Mouse (Mus musculus) cerebral cortex, adult 2 months (tissue): ENCODE data around the gene Lama2.

ENCODE experiments used
- WGBS: fragments of 180-500 bp; shearing (Covaris S2); methylation state at CpG from one replicate; pipeline ENCODE4 v1.1.7; 2018; 5-methylcytosine and 5-hydroxymethylcytosine counted together

Lama2 gene

DNA sequence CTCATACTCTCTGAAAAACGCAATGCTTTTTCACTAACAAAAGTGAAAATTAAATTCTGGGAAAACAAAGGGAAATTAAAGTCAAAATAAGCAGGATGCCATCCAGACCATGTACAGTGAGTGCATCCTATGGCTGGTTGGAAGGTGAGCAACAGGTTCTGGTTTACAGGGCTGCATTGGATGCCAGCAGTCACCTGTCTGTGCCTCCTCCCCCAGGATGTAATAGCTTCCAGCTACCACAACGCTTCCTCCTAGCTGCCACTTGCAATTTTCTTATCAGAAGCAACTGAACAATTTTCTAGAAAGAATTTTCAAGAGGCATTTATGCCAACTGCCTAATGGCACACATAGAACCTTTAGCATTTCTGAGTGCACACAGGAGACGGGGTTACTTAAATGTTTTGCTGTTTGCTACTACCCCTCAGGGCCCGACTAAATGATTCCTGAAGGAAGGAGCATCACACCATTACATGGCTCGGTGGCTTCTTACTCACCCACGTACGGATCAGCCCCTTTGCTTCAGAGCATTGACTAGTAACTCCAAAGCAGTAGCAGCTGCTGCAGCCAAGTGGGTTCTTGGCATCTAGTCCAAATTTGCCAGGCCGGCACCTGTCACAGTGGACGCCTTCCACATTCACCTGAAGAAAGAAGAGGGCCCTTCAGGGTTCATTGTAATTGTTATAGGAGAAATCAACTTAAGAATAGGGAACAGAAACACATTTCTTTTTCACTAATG lies 430.8 kb downstream of the Lama2 start:
- 57% methylated on average over 9 of the region's 9 CpGs for WGBS

DNA sequence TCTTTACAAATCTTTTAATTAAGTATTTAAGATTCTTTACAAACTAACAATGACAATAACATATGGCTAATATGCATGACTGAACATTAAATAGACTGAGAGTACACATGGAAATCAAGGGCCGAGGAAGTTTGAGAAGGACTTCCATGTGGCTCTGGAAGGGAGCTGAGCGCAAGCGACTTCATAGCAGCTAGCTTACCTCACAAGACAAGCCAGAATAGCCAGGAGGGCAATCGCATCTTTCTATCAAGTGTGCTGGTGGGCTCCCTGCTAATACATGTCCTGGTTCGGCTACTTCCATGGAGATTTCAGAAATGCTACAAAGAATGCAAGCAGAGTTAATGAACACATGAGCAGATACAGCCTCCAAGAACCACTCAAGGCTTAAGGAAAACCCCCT lies 435.4 kb downstream of the Lama2 start:
- 78% methylated on average over 5 of the region's 5 CpGs for WGBS

DNA sequence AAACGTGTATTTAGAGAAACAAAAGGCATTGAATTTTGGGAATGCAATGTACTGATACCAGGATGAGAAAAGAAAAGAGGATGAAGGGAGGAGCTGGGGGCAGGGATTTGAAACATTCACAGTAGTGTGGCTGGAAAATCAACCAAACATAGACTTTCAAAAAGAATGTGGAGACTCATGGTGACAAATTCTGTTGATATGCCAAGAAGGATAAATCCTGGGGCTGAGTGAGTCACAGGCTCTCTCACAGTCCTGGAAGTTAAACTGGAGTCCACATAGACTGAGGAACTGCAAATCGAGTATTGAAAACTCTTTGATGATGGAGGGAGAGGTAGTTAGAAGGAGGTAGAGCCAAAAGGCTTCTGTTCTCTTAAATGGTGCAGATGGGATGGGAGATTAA lies 445.3 kb downstream of the Lama2 start:
- WGBS: 74% methylated on average over 2 of the region's 2 CpGs

DNA sequence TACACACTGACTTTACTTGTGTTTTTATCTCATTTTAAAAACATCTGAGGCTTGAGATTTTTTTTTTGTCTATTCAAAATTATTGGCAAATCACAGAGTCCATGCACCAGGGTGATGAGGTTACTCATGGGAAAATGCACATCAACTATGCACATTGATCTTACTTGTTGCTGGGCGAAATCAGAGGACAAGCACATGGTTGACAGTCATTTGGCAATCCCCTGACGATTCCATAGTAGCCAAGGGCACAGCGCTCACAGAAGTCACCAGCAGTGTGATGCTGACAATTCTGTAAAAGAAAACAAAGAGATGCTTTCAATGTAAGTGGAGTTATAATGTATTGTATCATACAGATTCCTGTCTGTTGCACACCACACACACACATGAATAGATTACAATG lies 454.8 kb downstream of the Lama2 start:
- WGBS: 69% methylated on average over 3 of the region's 3 CpGs

DNA sequence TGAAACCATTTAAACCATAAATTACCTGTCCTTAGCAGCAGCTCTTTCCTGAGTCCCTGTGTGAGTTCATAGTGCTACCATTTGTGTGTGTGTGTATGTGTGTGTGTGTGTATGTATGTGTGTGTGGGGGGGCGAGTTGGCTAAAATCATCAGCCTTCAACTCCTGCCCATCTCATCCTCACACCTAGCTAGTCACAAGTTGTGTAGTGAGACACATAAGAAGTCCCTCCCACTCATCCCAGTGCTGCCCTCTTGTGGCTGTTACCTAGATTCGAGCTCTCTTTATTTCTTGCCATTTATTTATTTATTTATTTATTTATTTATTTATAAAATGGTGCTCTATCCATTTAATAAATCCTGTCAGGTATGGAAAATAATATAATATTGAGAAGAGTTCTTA lies 457.2 kb downstream of the Lama2 start:
- 88% methylated on average over 2 of the region's 2 CpGs for WGBS

DNA sequence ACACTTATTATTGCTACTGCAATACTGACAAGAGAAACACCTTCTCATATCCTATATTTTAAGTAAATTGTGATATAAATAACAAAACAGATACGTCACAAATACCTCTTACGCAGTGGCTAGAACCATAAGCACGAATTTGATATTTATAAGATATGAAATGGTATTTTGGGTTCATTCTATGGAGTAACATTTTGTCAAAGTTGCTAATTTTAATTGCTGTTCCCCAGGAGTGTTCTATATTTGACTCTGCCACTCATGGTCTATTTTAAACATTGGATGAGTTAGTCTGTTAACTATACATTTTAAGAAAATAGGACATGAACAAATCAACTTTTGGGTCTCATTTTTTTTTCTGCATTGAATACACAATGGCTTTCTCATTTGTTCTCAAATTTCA lies 469.3 kb downstream of the Lama2 start:
- WGBS: 47% methylated on average over 3 of the region's 3 CpGs

DNA sequence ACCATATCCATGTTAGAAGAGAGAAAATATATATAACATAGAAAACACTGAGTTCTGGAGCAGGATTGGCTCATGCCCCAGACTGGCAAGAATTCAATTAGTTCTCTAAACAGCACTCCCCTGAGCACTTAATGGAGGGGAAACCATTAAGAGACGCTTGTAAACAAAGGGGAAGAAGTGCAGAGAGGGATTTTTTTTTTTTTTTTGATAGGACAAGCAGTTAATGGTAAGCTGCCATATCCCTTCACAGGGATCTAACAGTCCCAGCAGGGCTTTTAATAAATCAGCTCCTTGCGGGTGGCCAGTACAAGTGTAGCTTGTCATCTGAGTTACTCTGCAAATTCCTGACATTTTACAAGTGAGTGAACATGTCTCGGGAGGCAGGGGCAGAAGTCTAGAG lies 479.1 kb downstream of the Lama2 start:
- 58% methylated on average over 3 of the region's 3 CpGs for WGBS

DNA sequence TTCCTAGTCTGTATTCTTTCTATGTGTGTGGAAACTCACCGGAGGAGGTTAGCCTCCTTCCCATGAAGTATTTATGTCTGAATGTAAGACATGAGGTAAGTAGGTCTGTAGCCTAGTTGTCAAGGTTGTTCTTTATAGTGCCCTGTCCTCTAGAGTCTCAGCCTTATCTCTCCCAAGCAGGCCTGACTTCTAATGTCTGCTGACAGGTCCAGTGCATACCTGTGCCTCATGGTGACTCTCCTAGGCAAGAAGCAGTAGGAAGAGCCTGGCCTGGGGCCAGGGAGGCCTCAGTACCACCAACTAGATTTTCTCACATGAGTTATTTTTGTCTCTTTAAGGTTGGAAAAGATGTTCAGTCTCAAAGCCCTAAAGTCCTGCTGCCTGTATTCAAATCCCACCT lies 483.8 kb downstream of the Lama2 start:
- 95% methylated on average over 1 of the region's 1 CpGs for WGBS

DNA sequence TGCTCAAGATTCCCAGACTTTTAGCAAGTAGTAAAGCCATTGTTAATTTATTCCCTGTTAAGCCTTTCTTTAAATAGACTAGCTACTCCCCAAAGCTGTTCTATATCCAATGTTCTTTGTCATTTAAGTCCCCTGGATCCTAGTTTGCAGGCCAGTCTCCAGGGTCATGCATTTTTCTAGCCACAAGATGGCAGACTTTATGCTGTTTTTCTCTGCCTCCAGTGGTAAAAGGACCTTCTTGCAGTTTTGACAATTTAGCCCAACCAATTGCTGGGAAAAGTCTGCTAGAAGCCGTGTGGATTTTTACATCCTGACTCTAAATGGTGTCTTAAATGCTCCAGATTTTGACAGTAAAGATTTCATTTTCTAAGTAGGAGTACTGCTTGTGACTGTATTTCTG lies 486.4 kb downstream of the Lama2 start:
- 5% methylated on average over 1 of the region's 1 CpGs for WGBS

DNA sequence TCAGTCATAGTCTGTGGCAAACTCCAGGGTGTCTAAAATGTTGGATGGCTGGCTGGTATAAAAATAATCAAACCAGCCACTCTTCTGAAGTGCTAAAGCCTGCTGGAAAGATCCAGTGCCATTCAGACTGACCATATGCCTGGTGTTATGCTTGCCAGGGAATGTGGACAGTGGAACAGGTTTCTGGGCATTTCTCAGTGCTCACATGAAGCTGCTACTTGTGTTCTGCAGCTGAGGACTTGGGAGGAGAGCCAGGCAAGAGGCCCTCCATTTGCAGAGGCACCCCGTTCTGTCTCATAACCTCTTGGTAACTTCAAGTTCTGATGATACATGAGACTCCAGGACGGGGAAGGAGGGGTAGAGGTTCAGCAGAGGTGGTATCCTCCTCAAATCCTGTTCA lies 492.1 kb downstream of the Lama2 start:
- WGBS: 52% methylated on average over 2 of the region's 2 CpGs

DNA sequence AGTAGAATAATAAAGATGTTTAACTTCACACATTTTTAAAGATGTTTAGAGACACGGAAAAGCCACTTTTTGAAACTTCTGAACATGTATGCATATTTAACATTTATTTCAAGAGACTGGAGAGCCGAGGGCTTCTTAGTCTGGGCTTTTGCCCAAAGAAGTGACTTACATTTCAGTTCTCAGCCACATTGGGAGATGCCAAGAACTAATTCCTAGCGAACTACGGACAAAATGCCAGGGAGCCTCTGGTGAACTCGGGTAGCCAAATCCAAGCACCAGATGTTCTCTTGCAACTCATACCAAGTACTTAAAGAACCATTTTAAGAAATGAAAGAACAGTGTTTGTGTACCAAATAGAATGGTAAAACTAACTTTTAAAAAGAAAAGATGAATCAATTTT lies 495.8 kb downstream of the Lama2 start:
- WGBS: 36% methylated on average over 5 of the region's 5 CpGs

DNA sequence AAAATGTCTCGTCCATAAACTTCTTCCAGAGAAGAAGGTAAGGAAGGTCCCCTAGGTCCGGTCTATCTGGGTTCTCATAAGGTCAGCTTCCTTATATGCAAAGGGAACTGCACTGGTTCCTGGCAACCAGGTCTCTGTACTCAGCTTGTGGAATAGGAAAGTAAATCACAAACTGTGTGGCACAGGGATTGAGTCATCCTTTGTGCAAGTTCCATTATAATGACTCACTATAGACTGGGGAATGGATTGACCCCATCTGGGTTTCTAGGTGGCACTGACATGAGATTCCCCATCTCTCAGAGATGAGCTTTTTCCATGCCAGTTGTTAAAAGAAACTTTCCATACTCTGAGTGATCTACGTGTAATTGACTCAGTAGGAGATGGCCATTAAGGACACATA lies 501.7 kb downstream of the Lama2 start:
- WGBS: 66% methylated on average over 3 of the region's 3 CpGs

DNA sequence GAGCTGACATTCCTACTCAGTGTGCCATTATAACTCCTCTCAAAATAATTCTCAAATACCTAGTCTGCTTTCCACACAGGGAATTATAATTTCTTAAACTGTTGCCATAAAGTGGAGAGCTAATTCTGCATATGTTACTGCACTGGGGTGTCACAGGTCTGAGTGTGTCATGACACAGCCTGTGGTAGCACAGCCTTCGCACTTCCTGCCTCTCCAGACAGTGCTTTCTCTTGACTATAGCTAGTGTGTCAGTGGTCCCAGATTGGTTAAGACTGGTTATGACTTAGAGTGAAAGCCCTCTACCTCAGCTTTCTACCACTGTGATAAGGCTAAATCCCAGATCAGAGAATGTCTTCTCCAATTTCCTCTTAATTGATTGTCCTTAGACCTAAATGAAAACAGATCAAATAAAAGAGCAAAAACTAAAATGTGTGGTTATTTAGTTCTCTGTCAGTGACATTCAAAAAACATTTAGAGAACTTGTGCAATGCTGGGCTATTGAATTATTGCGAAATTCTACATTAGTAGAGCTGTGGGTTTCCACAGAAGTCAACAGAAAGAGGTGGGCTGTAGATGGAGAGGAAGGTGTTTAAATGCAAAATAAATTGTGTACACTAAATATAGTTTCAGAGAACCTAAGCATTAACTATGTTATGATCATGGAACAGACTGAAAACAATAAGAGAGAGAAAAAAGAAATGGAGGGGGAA lies 502.5 kb downstream of the Lama2 start:
- 68% methylated on average over 2 of the region's 2 CpGs for WGBS

DNA sequence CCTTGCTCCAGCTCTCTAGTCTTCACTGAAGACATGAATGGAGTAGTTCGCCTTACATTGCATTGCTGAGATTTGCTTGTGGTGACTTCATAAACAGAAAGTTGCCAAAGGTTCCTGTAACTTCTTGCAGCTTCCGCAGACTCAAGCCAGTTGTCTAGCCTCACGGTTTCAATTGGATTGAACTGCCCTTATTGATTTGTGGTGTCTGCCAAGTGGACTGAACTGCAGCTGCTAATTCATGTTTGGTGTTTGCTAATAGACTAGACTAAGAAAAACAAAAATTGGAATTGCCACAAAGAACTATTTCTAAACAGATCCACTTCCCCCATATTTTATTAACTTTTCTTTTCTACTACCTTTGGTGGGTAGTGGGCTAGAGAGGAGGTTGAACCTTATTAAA lies 505.4 kb downstream of the Lama2 start:
- 94% methylated on average over 3 of the region's 3 CpGs for WGBS

DNA sequence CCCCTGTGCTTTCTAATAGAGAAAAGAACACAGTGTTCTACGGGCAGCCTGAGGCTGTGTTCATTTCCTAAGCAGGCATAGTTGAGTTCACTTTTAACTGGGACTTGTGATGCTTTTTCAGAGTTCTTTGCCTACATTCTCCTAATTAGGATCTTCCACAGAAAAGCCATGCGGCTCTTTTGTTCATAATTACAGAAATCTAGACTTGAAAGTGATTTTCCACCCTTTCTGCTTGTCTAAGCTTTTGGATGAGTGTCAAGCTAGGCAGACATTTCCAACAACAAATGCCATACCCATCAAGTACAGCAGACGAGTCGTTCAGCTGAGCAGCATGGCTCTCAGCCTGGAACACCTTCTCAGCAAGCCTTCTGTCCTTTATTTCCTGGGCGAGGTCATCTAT lies 515.7 kb downstream of the Lama2 start:
- 29% methylated on average over 5 of the region's 5 CpGs for WGBS

DNA sequence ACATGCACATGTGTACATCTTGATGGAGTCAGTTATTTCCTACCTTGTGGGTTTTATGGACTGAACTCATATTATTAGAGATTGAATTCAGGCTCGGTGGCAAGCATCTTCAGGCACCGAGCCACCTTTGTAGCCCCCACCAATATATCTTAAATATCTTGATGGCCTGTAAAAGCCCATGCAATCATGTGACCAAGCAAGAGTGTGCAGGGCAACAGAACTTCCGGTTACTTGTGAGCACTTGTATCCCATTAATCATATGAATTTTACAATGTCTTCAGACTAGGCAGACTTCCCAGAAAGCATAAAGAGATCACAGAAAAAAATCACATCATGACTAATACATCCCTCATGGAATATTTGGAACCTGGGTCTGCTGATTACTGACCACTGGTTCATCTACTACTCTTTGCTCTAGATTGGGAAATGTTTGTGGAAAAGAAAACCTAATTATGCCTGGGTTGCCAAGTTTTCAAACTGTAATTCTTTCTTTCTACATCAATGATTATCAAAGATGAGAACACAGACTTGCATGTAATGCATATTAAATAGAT lies 517.7 kb downstream of the Lama2 start:
- WGBS: 83% methylated on average over 3 of the region's 3 CpGs

DNA sequence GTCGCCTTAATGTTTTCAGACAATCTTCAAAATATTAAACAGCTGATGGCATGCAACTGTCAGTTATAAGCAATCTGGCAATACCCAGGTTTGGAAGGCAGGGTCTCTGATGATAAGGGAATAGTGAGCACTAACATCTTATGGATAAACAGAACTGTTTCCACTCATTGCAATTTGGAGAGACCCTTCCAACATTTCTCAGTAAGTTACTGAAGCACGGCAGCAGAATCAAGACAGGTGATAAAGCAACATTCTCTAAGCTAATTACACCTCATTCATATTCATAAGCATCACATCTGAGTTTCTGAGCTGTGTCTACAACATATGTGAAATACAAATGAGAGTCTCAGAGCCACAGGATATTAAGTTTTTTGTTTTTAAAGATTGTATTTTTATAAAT lies 542.4 kb downstream of the Lama2 start:
- WGBS: 82% methylated on average over 2 of the region's 2 CpGs

DNA sequence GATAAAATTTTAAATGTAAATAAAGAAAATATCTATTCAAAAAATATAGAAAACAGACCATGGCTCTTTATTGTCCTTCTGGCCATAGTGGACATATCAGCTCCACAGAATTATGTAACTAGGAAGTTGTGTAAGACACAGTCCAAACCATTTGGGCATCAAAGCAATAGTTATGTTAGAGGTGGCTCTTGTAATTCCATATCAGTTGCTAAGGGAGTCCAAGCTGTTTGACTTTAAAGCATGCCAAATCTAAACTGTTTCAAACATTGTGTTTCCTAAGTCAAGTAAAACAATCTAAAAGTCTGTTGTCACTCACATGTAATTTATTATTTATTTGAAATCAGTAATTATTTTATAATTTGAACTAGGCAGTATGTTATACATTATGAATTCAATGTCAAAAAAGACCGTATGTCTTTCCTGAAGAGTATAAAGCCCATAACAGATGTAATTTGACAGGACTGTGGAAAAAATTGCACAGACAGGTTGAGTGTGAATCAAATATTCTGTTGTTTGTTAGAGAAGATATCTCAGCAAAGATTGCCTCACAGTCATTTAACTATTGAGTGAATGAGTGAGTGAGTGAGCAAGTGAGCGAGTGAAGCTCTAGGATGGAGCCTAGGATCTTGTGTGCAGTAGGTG lies 550.6 kb downstream of the Lama2 start:
- WGBS: 94% methylated on average over 2 of the region's 2 CpGs

DNA sequence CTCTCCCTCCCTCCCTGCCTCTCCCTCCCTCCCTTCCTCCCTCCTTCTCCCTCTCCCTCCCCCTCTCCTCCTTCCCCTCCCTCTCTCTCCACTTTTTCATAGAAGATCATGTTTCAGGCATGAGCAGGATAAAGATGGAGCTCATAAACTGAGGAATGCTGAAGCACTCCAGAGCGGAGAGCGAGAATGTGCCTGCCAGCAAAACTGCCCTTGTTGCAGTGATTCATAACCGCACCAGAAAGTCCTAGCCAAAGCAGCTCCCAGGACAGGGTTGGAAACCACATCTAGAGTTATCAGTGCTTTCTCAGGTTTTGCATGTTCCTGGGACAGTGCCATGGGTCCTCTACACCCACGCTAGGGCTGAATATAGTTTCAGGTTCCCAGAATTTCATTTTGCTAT lies 555.9 kb downstream of the Lama2 start:
- WGBS: 71% methylated on average over 4 of the region's 4 CpGs

DNA sequence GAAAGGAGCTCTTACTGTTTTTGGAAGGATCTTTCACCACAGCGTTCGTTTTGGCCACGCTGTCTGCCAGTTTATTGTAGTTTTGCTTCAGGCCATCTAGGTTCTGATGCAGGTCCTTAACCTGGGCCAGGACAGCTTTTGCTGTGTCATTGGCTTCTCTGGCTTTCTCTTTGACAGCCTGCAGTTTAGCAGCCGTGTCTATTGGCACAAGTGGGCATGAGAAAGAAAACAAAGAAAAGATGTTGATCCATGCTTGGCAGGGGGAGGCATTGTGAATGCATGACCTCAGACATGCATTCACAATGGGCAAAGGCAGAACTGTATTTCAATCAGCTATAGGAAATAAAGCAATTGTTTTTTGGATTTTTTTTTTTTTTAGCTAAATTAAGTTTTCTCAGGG lies 565.1 kb downstream of the Lama2 start:
- WGBS: 46% methylated on average over 4 of the region's 4 CpGs

DNA sequence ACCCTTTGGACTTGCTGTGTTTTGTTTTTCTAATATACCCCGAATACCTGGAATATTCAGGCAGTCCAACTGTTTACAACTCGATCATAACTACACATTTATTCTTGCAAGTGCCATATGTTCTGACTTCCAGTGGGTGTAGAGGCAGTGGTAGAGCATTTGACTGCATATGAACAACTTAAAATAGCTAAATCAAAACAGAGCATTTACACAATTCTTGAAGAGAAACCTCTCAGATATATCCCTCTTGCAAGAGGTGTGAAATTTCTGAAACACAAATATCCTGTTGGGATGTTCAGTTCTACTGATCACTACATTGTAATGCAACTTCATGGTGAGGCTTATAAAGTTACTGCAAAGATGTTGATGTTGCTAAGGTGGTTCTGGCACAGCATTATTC lies 572.4 kb downstream of the Lama2 start:
- WGBS: 34% methylated on average over 2 of the region's 2 CpGs

DNA sequence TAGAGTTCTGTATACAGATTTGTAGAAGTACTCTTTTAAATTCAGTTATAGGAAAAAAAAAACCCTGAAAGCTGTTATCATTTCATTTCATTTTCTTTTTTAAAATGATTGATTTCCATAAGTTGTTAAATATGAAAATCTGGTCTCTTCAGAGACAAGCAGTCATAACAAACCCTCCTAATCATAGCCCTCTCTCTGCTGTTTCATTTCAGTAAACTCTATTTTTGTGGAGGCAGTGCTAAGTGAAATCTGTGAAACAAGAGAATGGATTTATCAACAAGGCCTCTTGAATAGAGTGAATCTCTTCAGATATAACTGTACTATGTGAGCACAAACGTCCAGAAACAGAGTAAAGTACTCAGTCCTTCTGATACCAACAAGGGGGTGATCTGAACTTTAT lies 577.7 kb downstream of the Lama2 start:
- 35% methylated on average over 1 of the region's 1 CpGs for WGBS

DNA sequence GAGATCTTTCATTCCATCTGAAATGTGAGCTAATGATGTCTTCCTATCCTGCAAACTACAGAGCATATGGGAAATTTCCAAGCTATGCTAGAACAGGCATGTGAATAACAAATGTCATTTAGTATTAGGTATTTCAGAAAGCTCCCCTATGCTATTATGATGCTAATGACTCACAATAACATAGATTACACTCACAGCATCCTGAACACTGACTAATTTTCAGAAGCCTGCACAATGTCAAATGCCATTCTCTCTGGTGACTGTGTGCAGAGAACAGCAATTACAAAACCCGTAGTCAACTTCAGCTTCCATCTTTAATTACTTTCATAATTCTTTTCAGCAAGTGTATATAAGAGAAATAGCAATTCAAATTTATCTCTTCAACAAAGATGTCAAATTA lies 596.9 kb downstream of the Lama2 start:
- WGBS: 68% methylated on average over 1 of the region's 1 CpGs
